Mouse (Mus musculus) MEL (cell line): ENCODE results near the gene Dcaf17. TPM values are rescaled to one million over a fixed set of nuclear protein-coding genes. Genes with fewer than 3 reads are reported as not detected.

Experiments
- DNase-seq: peaks from one replicate; pipeline ENCODE4 v3.0.0; 2011; ENCODE audit warnings: low read depth, low spot score
- H3K27ac ChIP-seq: 2 replicates; pipeline ENCODE4 v1.5.1; 2012; ENCODE audit warnings: low read depth, mild to moderate bottlenecking, control low read depth, low read length, moderate library complexity; ENCODE audit not compliant: control insufficient read depth
- H3K27me3 ChIP-seq, 2 experiments: fragments of 150-350 bp in 1 of 2; sonication (generic) in 1 of 2; 2 replicates each; pipeline ENCODE4 v1.6.1; 2012; ENCODE audit warnings: low read length in 2 of 2, mild to moderate bottlenecking in 2 of 2, improper control_type of control experiment in 1 of 2, moderate library complexity in 1 of 2; ENCODE audit not compliant: insufficient read depth in 2 of 2, control insufficient read depth in 1 of 2
- H3K36me3 ChIP-seq, 2 experiments: 2 replicates each; pipeline ENCODE4 v1.6.1; 2012 to 2014; ENCODE audit warnings: low read length in 2 of 2, improper control_type of control experiment in 1 of 2, inconsistent platforms in 1 of 2, mild to moderate bottlenecking in 1 of 2; ENCODE audit not compliant: insufficient read depth in 2 of 2, control insufficient read depth in 1 of 2
- H3K4me1 ChIP-seq, 2 experiments: fragments of 150-350 bp in 1 of 2; sonication (generic) in 1 of 2; 2 replicates each; pipeline ENCODE4 v1.6.1; 2012; ENCODE audit warnings: low read length in 2 of 2, improper control_type of control experiment in 1 of 2, mild to moderate bottlenecking in 1 of 2; ENCODE audit not compliant: insufficient read depth in 2 of 2, control insufficient read depth in 1 of 2
- H3K4me3 ChIP-seq, 2 experiments: fragments of 150-350 bp in 1 of 2; sonication (generic) in 1 of 2; 2 replicates each; pipeline ENCODE4 v1.5.1; 2012; ENCODE audit warnings: low read depth in 2 of 2, low read length in 2 of 2, mild to moderate bottlenecking in 2 of 2, moderate library complexity in 2 of 2, control low read depth in 1 of 2, improper control_type of control experiment in 1 of 2; ENCODE audit not compliant: control insufficient read depth in 1 of 2, insufficient read depth in 1 of 2
- H3K79me2 ChIP-seq: 2 replicates; pipeline ENCODE4 v1.6.1; 2012; ENCODE audit warnings: mild to moderate bottlenecking, low read length, moderate library complexity; ENCODE audit not compliant: control insufficient read depth, poor library complexity, insufficient read depth
- H3K9ac ChIP-seq: 2 replicates; pipeline ENCODE4 v1.6.1; 2012; ENCODE audit warnings: low read depth, mild to moderate bottlenecking, control low read depth, low read length, moderate library complexity; ENCODE audit not compliant: control insufficient read depth, poor library complexity, severe bottlenecking
- H3K9me3 ChIP-seq: fragments of 150-350 bp; sonication (generic); replicated peaks from 2 replicates; pipeline ENCODE4 v1.6.1; 2012; ENCODE audit warnings: mild to moderate bottlenecking, low read length, improper control_type of control experiment, moderate library complexity; ENCODE audit not compliant: insufficient read depth
- BHLHE40 ChIP-seq: IDR thresholded peaks from 2 replicates; pipeline ENCODE4 v1.6.1; 2012; ENCODE audit warnings: low read depth, mild to moderate bottlenecking, inconsistent platforms, low read length, improper control_type of control experiment, borderline replicate concordance
- CHD2 ChIP-seq: IDR thresholded peaks from 2 replicates; pipeline ENCODE4 v1.6.1; 2011; ENCODE audit warnings: low read length, improper control_type of control experiment
- CTCF ChIP-seq, 3 experiments: IDR thresholded peaks in 2 of 3; conservative IDR thresholded peaks in 1 of 3; 2 replicates each; pipeline ENCODE4 v1.5.1; 2011 to 2012; ENCODE audit warnings: low read length in 3 of 3, low read depth in 2 of 3, mild to moderate bottlenecking in 2 of 3, improper control_type of control experiment in 1 of 3, inconsistent platforms in 1 of 3, mixed read lengths in 1 of 3, moderate library complexity in 1 of 3; ENCODE audit not compliant: control insufficient read depth in 1 of 3, insufficient read depth in 1 of 3, poor library complexity in 1 of 3, severe bottlenecking in 1 of 3
- EP300 ChIP-seq, 2 experiments: IDR thresholded peaks; 2 replicates each; pipeline ENCODE4 v1.6.1; 2011; ENCODE audit warnings: improper control_type of control experiment in 2 of 2, low read length in 2 of 2, low read depth in 1 of 2, mild to moderate bottlenecking in 1 of 2
- ETS1 ChIP-seq: IDR thresholded peaks from 2 replicates; pipeline ENCODE4 v1.6.1; 2012; ENCODE audit warnings: low read depth, mild to moderate bottlenecking, inconsistent platforms, low read length, improper control_type of control experiment, moderate library complexity
- GABPA ChIP-seq: IDR thresholded peaks from 2 replicates; pipeline ENCODE4 v1.6.1; 2012; ENCODE audit warnings: low read depth, mild to moderate bottlenecking, inconsistent platforms, low read length, improper control_type of control experiment, moderate library complexity
- HCFC1 ChIP-seq: IDR thresholded peaks from 2 replicates; pipeline ENCODE4 v1.6.1; 2012; ENCODE audit warnings: low read depth, mild to moderate bottlenecking, inconsistent platforms, low read length, improper control_type of control experiment, moderate library complexity
- MAFK ChIP-seq: IDR thresholded peaks from 2 replicates; pipeline ENCODE4 v1.6.1; 2011; ENCODE audit warnings: low read depth, mild to moderate bottlenecking, low read length, improper control_type of control experiment, borderline replicate concordance
- MEF2A ChIP-seq: IDR thresholded peaks from 2 replicates; pipeline ENCODE4 v1.6.1; 2014; ENCODE audit warnings: low read depth, mild to moderate bottlenecking, inconsistent platforms, low read length, improper control_type of control experiment; ENCODE audit not compliant: poor library complexity, insufficient replicate concordance, severe bottlenecking; ENCODE audit errors: extremely low read depth
- MXI1 ChIP-seq: IDR thresholded peaks from 2 replicates; pipeline ENCODE4 v1.6.1; 2011; ENCODE audit warnings: mild to moderate bottlenecking, low read depth, low read length, improper control_type of control experiment
- MYB ChIP-seq: IDR thresholded peaks from 2 replicates; pipeline ENCODE4 v1.6.1; 2011; ENCODE audit warnings: mild to moderate bottlenecking, low read depth, low read length, improper control_type of control experiment
- POLR2A ChIP-seq, 2 experiments: IDR thresholded peaks; 2 replicates each; pipeline ENCODE4 v1.6.1; 2011 to 2012; ENCODE audit warnings: low read length in 2 of 2, mild to moderate bottlenecking in 2 of 2, control low read depth in 1 of 2, improper control_type of control experiment in 1 of 2, low read depth in 1 of 2, moderate library complexity in 1 of 2; ENCODE audit not compliant: control insufficient read depth in 1 of 2, insufficient read depth in 1 of 2, poor library complexity in 1 of 2
- POLR2AphosphoS2 ChIP-seq: IDR thresholded peaks from 2 replicates; pipeline ENCODE4 v1.6.1; 2011; ENCODE audit warnings: low read length, improper control_type of control experiment
- POLR2AphosphoS5 ChIP-seq: IDR thresholded peaks from 2 replicates; pipeline ENCODE4 v1.6.1; 2012; ENCODE audit warnings: low read depth, borderline replicate concordance, mild to moderate bottlenecking, inconsistent platforms, low read length, moderate library complexity, mixed read lengths
- RAD21 ChIP-seq: IDR thresholded peaks from 2 replicates; pipeline ENCODE4 v1.6.1; 2011; ENCODE audit warnings: mild to moderate bottlenecking, low read depth, low read length, improper control_type of control experiment
- SIN3A ChIP-seq: IDR thresholded peaks from 2 replicates; pipeline ENCODE4 v1.6.1; 2012; ENCODE audit warnings: low read length, improper control_type of control experiment, inconsistent platforms
- TBP ChIP-seq: IDR thresholded peaks from 2 replicates; pipeline ENCODE4 v1.8.0; 2011; ENCODE audit warnings: low read depth, low read length, improper control_type of control experiment
- UBTF ChIP-seq: IDR thresholded peaks from 2 replicates; pipeline ENCODE4 v1.6.1; 2012; ENCODE audit warnings: low read depth, mild to moderate bottlenecking, inconsistent platforms, low read length, improper control_type of control experiment, moderate library complexity, borderline replicate concordance; ENCODE audit not compliant: insufficient read depth
- USF2 ChIP-seq, 2 experiments: IDR thresholded peaks; 2 replicates each; pipeline ENCODE4 v1.6.1; 2011 to 2012; ENCODE audit warnings: improper control_type of control experiment in 2 of 2, low read length in 2 of 2, borderline replicate concordance in 1 of 2, inconsistent platforms in 1 of 2, low read depth in 1 of 2, mild to moderate bottlenecking in 1 of 2; ENCODE audit not compliant: insufficient read depth in 1 of 2
- ZC3H11A ChIP-seq: IDR thresholded peaks from 2 replicates; pipeline ENCODE4 v1.6.1; 2012; ENCODE audit warnings: low read depth, mild to moderate bottlenecking, inconsistent platforms, low read length, improper control_type of control experiment
- ZMIZ1 ChIP-seq: IDR thresholded peaks from 2 replicates; pipeline ENCODE4 v1.6.1; 2012; ENCODE audit warnings: low read depth, mild to moderate bottlenecking, inconsistent platforms, low read length, improper control_type of control experiment, moderate library complexity
- ZNF384 ChIP-seq: IDR thresholded peaks from 2 replicates; pipeline ENCODE4 v1.6.1; 2012; ENCODE audit warnings: low read depth, mild to moderate bottlenecking, inconsistent platforms, low read length, improper control_type of control experiment
- polyA plus RNA-seq, 2 experiments: library from polyadenylated mRNA; stranded (reverse) in 1 of 2; unstranded in 1 of 2; fragments of >175 nt in 1 of 2; fragments of >200 nt in 1 of 2; gene quantifications; 2 replicates each; pipeline versions ENCODE4 v1.2.1 to v1.2.4; 2012; ENCODE audit warnings: low replicate concordance in 2 of 2, low read depth in 1 of 2; ENCODE audit not compliant: insufficient read length in 2 of 2, insufficient read depth in 1 of 2, missing spikeins in 1 of 2
- total RNA-seq: library from RNA; depleted of rRNA; stranded (reverse); fragments of 300-350 nt; gene quantifications from 2 replicates; pipeline ENCODE4 v1.2.3, GENCODE M21; 2012

Dcaf17 gene
- total and polyA plus RNA-seq, 3 experiments: 15.1 to 16.3 TPM; not detected in 1

GRCm38 (mm10) chr2:71127779-71128534 is 72.8 kb downstream of the Dcaf17 start:
- Histone ChIP-seq H3K27me3 (no peaks in the 10 kb centered on the region), H3K4me3 (no peak overlapping the region), H3K79me2 (no peaks in the 10 kb centered on the region), H3K36me3 (peaks cover 0 to 13% of the 10 kb centered on the region in 2 experiments; a peak in 2 of 4 replicates), H3K9ac (no peak overlapping the region), H3K27ac (no peak overlapping the region), H3K4me1 (peaks cover 8% of the 10 kb centered on the region in 2 experiments), H3K9me3 (no peaks in the 10 kb centered on the region)
- no peak for DNase-seq
- no peak for TF ChIP-seq UBTF
- TF ChIP-seq TBP: no peak
- TF ChIP-seq POLR2A (IDR thresholded peaks at IDR 0.05; ENCODE audit: control insufficient read depth in 1 of 2, insufficient read depth in 1 of 2, low read depth in 1 of 2, low read length in 2 of 2, poor library complexity in 1 of 2): no peak
- TF ChIP-seq ZC3H11A: no peak
- TF ChIP-seq POLR2AphosphoS5: no peak
- no peak for TF ChIP-seq RAD21
- no peak for TF ChIP-seq ETS1
- TF ChIP-seq MEF2A: no peak
- TF ChIP-seq POLR2AphosphoS2: no peak
- no peak for TF ChIP-seq CHD2
- no peak for TF ChIP-seq CTCF (IDR thresholded peaks at IDR 0.05 in 2 of 3, conservative IDR thresholded peaks at IDR 0.05 in 1 of 3; ENCODE audit: control insufficient read depth in 1 of 3, insufficient read depth in 1 of 3, low read depth in 2 of 3, low read length in 3 of 3, poor library complexity in 1 of 3, severe bottlenecking in 1 of 3)
- no peak for TF ChIP-seq MXI1
- no peak for TF ChIP-seq GABPA
- no peak for TF ChIP-seq ZNF384
- TF ChIP-seq EP300 (IDR thresholded peaks at IDR 0.05; ENCODE audit: low read depth in 1 of 2, low read length in 2 of 2): no peak
- no peak for TF ChIP-seq HCFC1
- TF ChIP-seq USF2 (IDR thresholded peaks at IDR 0.05; ENCODE audit: borderline replicate concordance in 1 of 2, insufficient read depth in 1 of 2, low read depth in 1 of 2, low read length in 2 of 2): no peak
- no peak for TF ChIP-seq MAFK
- no peak for TF ChIP-seq SIN3A
- no peak for TF ChIP-seq MYB

GRCm38 (mm10) chr2:71130366-71130765 is 75.2 kb downstream of the Dcaf17 start:
- Histone ChIP-seq H3K27ac (no peak overlapping the region), H3K4me1 (peaks cover 13 to 15% of the 10 kb centered on the region in 2 experiments), H3K36me3 (peaks cover 0 to 20% of the 10 kb centered on the region in 2 experiments; a peak in 2 of 4 replicates), H3K27me3 (no peaks in the 10 kb centered on the region), H3K4me3 (no peak overlapping the region), H3K79me2 (no peaks in the 10 kb centered on the region), H3K9me3 (no peaks in the 10 kb centered on the region), H3K9ac (no peak overlapping the region)
- DNase-seq: no peak
- TF ChIP-seq BHLHE40 (no peak), ZMIZ1 (no peak), ZC3H11A (no peak), HCFC1 (no peak)
